ENCODE assay signal across 23 mouse cellular contexts in genomic region chr15:6438685-6439084, GRCm38 (mm10). TPM values are rescaled to one million over a fixed set of nuclear protein-coding genes. Genes with fewer than 3 reads are reported as not detected.
"Had no signal": no experiment of that assay in that cellular context is flagged by ENCODE, and none has a peak within 500 bp of the region (broad histone marks: within the 10 kb centered on the region; RNA-seq: fewer than 3 reads in every experiment).

No protein-coding gene starts in this region.

- H3K4me2 ChIP-seq: hindbrain, embryonic 13.5 days; intestine, embryonic 15.5 days; kidney, embryonic 15.5 days; limb, embryonic 13.5 days; liver, embryonic 11.5 days; midbrain, embryonic 11.5 days had no signal

- H3K36me3 ChIP-seq: hindbrain, embryonic 13.5 days had no signal

- H3K4me3 ChIP-seq: hindbrain, embryonic 13.5 days; intestine, embryonic 15.5 days; kidney, embryonic 15.5 days; layer of hippocampus, adult 2 months; limb, embryonic 10.5 days; limb, embryonic 13.5 days had no signal

- ATAC-seq: hindbrain, embryonic 16.5 days; intestine, embryonic 15.5 days; liver, postnatal 0 days had no signal

- DNase-seq: kidney, adult 8-10 months; layer of hippocampus, adult 9-11 months; liver, postnatal 0 days; midbrain, embryonic 14.5 days; thymus, adult 18-20 months; thymus, postnatal 4 days had no signal

- H3K27me3 ChIP-seq: hindbrain, embryonic 13.5 days; intestine, embryonic 15.5 days; kidney, embryonic 15.5 days; limb, embryonic 13.5 days had no signal

- H3K9ac ChIP-seq: hindbrain, embryonic 13.5 days; intestine, embryonic 15.5 days; kidney, embryonic 15.5 days; limb, embryonic 13.5 days; liver, embryonic 14.5 days; liver, postnatal 0 days had no signal

- H3K4me1 ChIP-seq: hindbrain, embryonic 13.5 days; intestine, embryonic 15.5 days; kidney, embryonic 15.5 days; limb, embryonic 13.5 days had no signal

- H3K27ac ChIP-seq: hindbrain, embryonic 13.5 days; intestine, embryonic 15.5 days; kidney, embryonic 15.5 days; layer of hippocampus, adult 2 months; limb, embryonic 10.5 days; limb, embryonic 13.5 days; liver, embryonic 14.5 days had no signal

- H3K9me3 ChIP-seq: hindbrain, embryonic 13.5 days; intestine, embryonic 15.5 days; kidney, embryonic 15.5 days; limb, embryonic 10.5 days; limb, embryonic 13.5 days had no signal

RNA-seq across cellular contexts. Expression of gene C9, which starts 6.4 kb away (rescaled TPM):
- polyA plus RNA-seq: hindbrain, embryonic 13.5 days; hindbrain, embryonic 16.5 days; large intestine, adult 2 months; limb, embryonic 10.5 days; limb, embryonic 13.5 days; midbrain, embryonic 11.5 days; midbrain, embryonic 14.5 days; midbrain, postnatal 0 days; neural tube, embryonic 11.5 days; neural tube, embryonic 14.5 days; small intestine, adult 2 months; spleen, adult 2 months; testis, adult 2 months had no signal
